10 mouse cellular contexts compared by ENCODE assay signal in the genomic region with DNA sequence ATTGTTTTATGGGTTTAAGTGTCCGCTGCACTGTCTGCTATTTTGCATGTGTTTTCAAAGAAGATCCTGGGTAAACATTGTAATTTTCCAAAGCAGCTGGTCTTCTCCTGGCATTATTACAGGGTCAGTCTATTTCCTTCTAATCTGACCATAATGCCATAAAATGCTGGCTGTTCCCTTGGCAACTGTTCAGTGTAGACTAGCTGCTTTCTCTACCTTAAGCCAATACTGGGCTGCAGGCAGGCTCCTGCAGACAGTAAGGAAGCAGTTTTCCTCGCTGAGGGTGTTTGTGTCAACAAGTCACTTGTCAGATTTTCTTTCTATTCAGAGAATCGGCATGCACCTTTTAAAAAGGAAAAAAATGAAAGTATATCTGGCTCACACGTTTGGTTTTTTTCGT.
DNase-seq lines count a peak whose midpoint lies in the region; ATAC-seq and TF ChIP-seq lines count a peak whose summit lies in the region.
"Had no signal": no experiment of that assay in that cellular context is flagged by ENCODE, and none has a peak within 500 bp of the region (broad histone marks: within the 10 kb centered on the region; RNA-seq: fewer than 3 reads in every experiment).

No protein-coding gene starts in this region.

- H3K4me3 ChIP-seq in neural tube, embryonic 15.5 days (replicated peaks), result no peak overlapping the region
- H3K4me3 ChIP-seq in myocyte, result no peak overlapping the region
- no peak overlapping the region for H3K4me3 ChIP-seq in layer of hippocampus, adult 2 months
- no peak overlapping the region for H3K4me3 ChIP-seq in lung, adult 2 months (replicated peaks; ENCODE audit: extremely low read depth, low read depth, low read length)

- peak; percentile 41 for DNase-seq in heart, adult 8-10 months (ENCODE audit: low spot score)
- DNase-seq in heart, postnatal 4 days, result no peak
- DNase-seq in neural tube, embryonic 10.5 days (ENCODE audit: extremely low spot score, low spot score), result no peak
- peak; percentile 61 to 76 for DNase-seq in cerebellum, postnatal 25 days
- no peak for DNase-seq in layer of hippocampus, adult 2 months (ENCODE audit: low spot score in 2 of 2)
- no peak for DNase-seq in lung, adult 2 months

- no peaks in the 10 kb centered on the region for H3K27me3 ChIP-seq in neural tube, embryonic 15.5 days (replicated peaks)
- H3K27me3 ChIP-seq in myocyte (ENCODE audit: control insufficient read depth, insufficient read depth, insufficient read length), result no peaks in the 10 kb centered on the region

- TF ChIP-seq POLR2A in myocyte (IDR thresholded peaks at IDR 0.05; ENCODE audit: insufficient read length, low read depth), result no peak
- no peak for TF ChIP-seq POLR2A in lung, adult 2 months (IDR thresholded peaks at IDR 0.05; ENCODE audit: borderline replicate concordance, extremely low read depth, low read depth, low read length)

- H3K4me1 ChIP-seq in neural tube, embryonic 15.5 days, result 0 out of 2 replicates have a peak, but pooled peaks cover 3% of the 10 kb centered on the region
- peaks cover 13% of the 10 kb centered on the region for H3K4me1 ChIP-seq in lung, adult 2 months (ENCODE audit: control insufficient read depth, insufficient read depth, low read length)

- no peak overlapping the region for H3ac ChIP-seq in myocyte (ENCODE audit: control insufficient read depth, insufficient read length)

- no peak for TF ChIP-seq CTCF in layer of hippocampus, adult 2 months (conservative IDR thresholded peaks at IDR 0.05)
- TF ChIP-seq CTCF in lung, adult 2 months (IDR thresholded peaks at IDR 0.05; ENCODE audit: insufficient read depth, low read length), result no peak

- no peak overlapping the region for H3K9ac ChIP-seq in neural tube, embryonic 15.5 days (replicated peaks)

- H3K9me3 ChIP-seq in neural tube, embryonic 15.5 days (replicated peaks), result no peaks in the 10 kb centered on the region

- H3K79me2 ChIP-seq in myocyte (ENCODE audit: control insufficient read depth, insufficient read depth), result no peaks in the 10 kb centered on the region

- no peaks in the 10 kb centered on the region for H3K36me3 ChIP-seq in neural tube, embryonic 15.5 days
- peaks cover 4% of the 10 kb centered on the region for H3K36me3 ChIP-seq in myocyte (ENCODE audit: control insufficient read depth, insufficient read depth)

- WGBS in neural tube, embryonic 15.5 days, result 60% methylated on average over 5 of the region's 5 CpGs
- WGBS in lung, adult 2 months, result 71% methylated on average over 5 of the region's 5 CpGs

- H3K4me2 ChIP-seq in neural tube, embryonic 15.5 days, result no peak overlapping the region
- peak overlapping the region; percentile 10 for H3K4me2 ChIP-seq in myocyte (ENCODE audit: low read depth)
- H3K4me2 ChIP-seq: heart, embryonic 11.5 days had no signal

- no peak overlapping the region for H3K27ac ChIP-seq in neural tube, embryonic 15.5 days (replicated peaks)
- no peak overlapping the region for H3K27ac ChIP-seq in layer of hippocampus, adult 2 months

- ATAC-seq in neural tube, embryonic 15.5 days (ENCODE audit: low FRiP score), result peak; percentile 38; the same call in 1 of the 2 replicates
- ATAC-seq: activated CD4-positive, CD25-positive, alpha-beta regulatory T cell, adult 4 months had no signal

TF ChIP-seq in myocyte, 11 proteins besides CTCF, POLR2A, EP300 and RAD21:
- TF ChIP-seq TCF12 (IDR thresholded peaks at IDR 0.05; ENCODE audit: insufficient read depth, poor library complexity, severe bottlenecking) (no peak), MAX (IDR thresholded peaks at IDR 0.05; ENCODE audit: low read depth) (no peak), SRF (IDR thresholded peaks at IDR 0.05; ENCODE audit: control insufficient read depth, insufficient read length, low read depth) (no peak), POLR2AphosphoS2 (IDR thresholded peaks at IDR 0.05; ENCODE audit: insufficient read length, low read depth) (no peak), E2F4 (IDR thresholded peaks at IDR 0.05; ENCODE audit: insufficient read depth) (no peak), REST (IDR thresholded peaks at IDR 0.05; ENCODE audit: insufficient read depth, insufficient read length) (no peak), CEBPB (IDR thresholded peaks at IDR 0.05; ENCODE audit: insufficient read depth, poor library complexity, severe bottlenecking) (no peak), MYOG (IDR thresholded peaks at IDR 0.05; ENCODE audit: control insufficient read depth in 1 of 3, insufficient read depth in 1 of 3, insufficient read length in 2 of 3, low read depth in 2 of 3) (no peak), TCF3 (IDR thresholded peaks at IDR 0.05; ENCODE audit: insufficient read length, low read depth) (no peak), MYOD1 (IDR thresholded peaks at IDR 0.05; ENCODE audit: control insufficient read depth in 1 of 3, insufficient read length in 2 of 3, low read depth in 2 of 3) (no peak), USF1 (IDR thresholded peaks at IDR 0.05; ENCODE audit: low read depth) (no peak)

Comparison
In these comparisons a context has a peak if more than half of its experiments do, and no peak if none do; other contexts are left out.
1. DNase-seq: peak in heart, adult 8-10 months (single experiment) and cerebellum, postnatal 25 days (2 of 2); none in heart, postnatal 4 days (single experiment), neural tube, embryonic 10.5 days (single experiment), layer of hippocampus, adult 2 months (0 of 2) and lung, adult 2 months (single experiment).